Mouse (Mus musculus) hindbrain, embryonic 12.5 days (tissue): ENCODE measurements around the gene Tspan18. TPM values are rescaled to one million over a fixed set of nuclear protein-coding genes. Genes with fewer than 3 reads are reported as not detected.
A peak's percentile ranks its signal among the peaks of the same experiment; 100 is the strongest.

Source experiments
- ATAC-seq: fragments of 200-750 bp; cut with Nextera tagmentation; 2 replicates; pipeline ENCODE4 v1.8.0; 2017; ENCODE audit warnings: moderate TSS enrichment; ENCODE audit not compliant: low FRiP score
- H3K27ac ChIP-seq: fragments of 300-500 bp; sonication (generic); 2 replicates; pipeline ENCODE4 v1.5.1; 2016; ENCODE audit warnings: mild to moderate bottlenecking
- H3K27me3 ChIP-seq: fragments of 300-500 bp; sonication (generic); 2 replicates; pipeline ENCODE4 v1.6.1; 2016; ENCODE audit warnings: mild to moderate bottlenecking
- H3K36me3 ChIP-seq: fragments of 300-500 bp; sonication (generic); 2 replicates; pipeline ENCODE4 v1.6.1; 2016; ENCODE audit warnings: mild to moderate bottlenecking
- H3K4me1 ChIP-seq: fragments of 300-500 bp; sonication (generic); 2 replicates; pipeline ENCODE4 v1.6.1; 2016
- H3K4me2 ChIP-seq: fragments of 300-500 bp; sonication (generic); replicated peaks from 2 replicates; pipeline ENCODE4 v1.6.1; 2016; ENCODE audit warnings: mild to moderate bottlenecking
- H3K4me3 ChIP-seq: fragments of 300-500 bp; sonication (generic); 2 replicates; pipeline ENCODE4 v1.5.1; 2016; ENCODE audit warnings: mild to moderate bottlenecking
- H3K9ac ChIP-seq: fragments of 300-500 bp; sonication (generic); 2 replicates; pipeline ENCODE4 v1.6.1; 2016; ENCODE audit warnings: mild to moderate bottlenecking, moderate library complexity
- H3K9me3 ChIP-seq: fragments of 300-500 bp; sonication (generic); replicated peaks from 2 replicates; pipeline ENCODE4 v1.6.1; 2016; ENCODE audit warnings: mild to moderate bottlenecking
- WGBS: fragments of 180-500 bp; shearing (Covaris S2); methylation state at CpG from one replicate; pipeline ENCODE4 v1.1.7; 2016; 5-methylcytosine and 5-hydroxymethylcytosine counted together
- polyA plus RNA-seq: library from polyadenylated mRNA; unstranded; fragments of >200 nt; fragmentation: Nextera tagmentation; extraction: Ambion mirVana; gene quantifications from 2 replicates; pipeline ENCODE4 v1.2.1, GENCODE M21; 2016

Gene Tspan18
- polyA plus RNA-seq, 1 experiment from 2014 or later: 34.2 TPM

GRCm38 (mm10) chr2:93309724-93310413 lies 24.4 kb downstream of the Tspan18 start:
- no peak overlapping the region for H3K27ac ChIP-seq
- H3K27me3 ChIP-seq: no peaks in the 10 kb centered on the region
- ATAC-seq: no peak
- H3K4me2 ChIP-seq: no peak overlapping the region
- H3K4me1 ChIP-seq: peaks cover 45% of the 10 kb centered on the region
- WGBS: 94% methylated on average over 14 of the region's 14 CpGs
- no peak overlapping the region for H3K4me3 ChIP-seq
- H3K9me3 ChIP-seq: no peaks in the 10 kb centered on the region
- H3K36me3 ChIP-seq: 0 out of 2 replicates have a peak, but pooled peaks cover 10% of the 10 kb centered on the region
- H3K9ac ChIP-seq: no peak overlapping the region

DNA sequence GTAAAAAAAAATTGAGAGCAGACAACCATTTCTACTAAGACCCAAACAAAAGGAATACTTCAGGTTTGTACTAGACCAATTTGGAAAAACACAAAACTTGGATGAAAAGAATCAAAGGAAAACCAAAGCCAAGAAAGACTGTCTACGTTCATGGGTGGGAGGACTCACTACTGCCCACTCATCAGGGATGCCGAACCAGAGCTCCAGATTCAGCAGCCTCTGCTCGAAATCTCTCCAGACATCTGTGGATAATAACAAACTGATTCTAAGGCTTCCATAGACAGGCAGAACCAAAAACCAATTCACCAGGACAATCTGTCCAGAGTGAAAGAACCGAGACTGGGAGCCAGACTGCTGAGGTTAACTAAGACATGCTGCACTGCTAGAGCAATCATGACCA lies 27.4 kb downstream of the Tspan18 start:
- H3K36me3 ChIP-seq: 0 out of 2 replicates have a peak, but pooled peaks cover 10% of the 10 kb centered on the region
- peaks cover 47% of the 10 kb centered on the region for H3K4me1 ChIP-seq
- WGBS: 84% methylated on average over 4 of the region's 4 CpGs

DNA sequence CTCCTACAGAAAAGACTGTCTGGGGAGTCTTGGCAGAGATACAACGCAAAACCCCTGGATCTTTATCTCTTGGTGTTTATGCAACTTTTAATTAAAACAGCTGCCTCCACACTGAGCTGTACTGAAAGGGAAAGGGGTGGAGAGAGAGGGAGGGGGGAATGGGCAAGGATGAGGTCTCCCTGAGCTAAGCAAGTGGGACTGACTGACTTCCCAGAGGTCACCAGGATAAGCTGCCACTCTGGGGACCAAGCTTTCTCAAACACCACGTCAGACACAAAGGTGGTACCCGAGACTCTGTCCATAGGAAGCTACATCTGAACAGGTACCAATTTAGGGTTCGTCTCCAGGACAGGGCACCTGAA lies 30.1 kb downstream of the Tspan18 start:
- no peak overlapping the region for H3K4me3 ChIP-seq
- no peak overlapping the region for H3K4me2 ChIP-seq
- no peak overlapping the region for H3K9ac ChIP-seq
- WGBS: 45% methylated on average over 4 of the region's 4 CpGs
- peak overlapping the region; percentile 90 for H3K27ac ChIP-seq
- H3K9me3 ChIP-seq: no peaks in the 10 kb centered on the region
- 0 out of 2 replicates have a peak, but pooled peaks have one; percentile 38 for ATAC-seq
- H3K36me3 ChIP-seq: 0 out of 2 replicates have a peak, but pooled peaks cover 2% of the 10 kb centered on the region
- H3K27me3 ChIP-seq: no peaks in the 10 kb centered on the region
- H3K4me1 ChIP-seq: peaks cover 37% of the 10 kb centered on the region

More for the DNA sequence above, 27.4 kb downstream of the Tspan18 start:
- no peak overlapping the region for H3K4me2 ChIP-seq
- H3K27me3 ChIP-seq: no peaks in the 10 kb centered on the region
- ATAC-seq: no peak
- no peaks in the 10 kb centered on the region for H3K9me3 ChIP-seq
- H3K9ac ChIP-seq: no peak overlapping the region
- 0 out of 2 replicates have a peak overlapping the region, but pooled peaks have one; percentile 23 for H3K27ac ChIP-seq
- H3K4me3 ChIP-seq: no peak overlapping the region

GRCm38 (mm10) chr2:93303585-93304272 lies 30.6 kb downstream of the Tspan18 start:
- Histone ChIP-seq H3K4me2 (no peak overlapping the region), H3K4me3 (no peak overlapping the region), H3K27me3 (no peaks in the 10 kb centered on the region), H3K36me3 (0 out of 2 replicates have a peak, but pooled peaks cover 2% of the 10 kb centered on the region), H3K27ac (peak overlapping the region; percentile 90), H3K4me1 (peaks cover 33% of the 10 kb centered on the region), H3K9me3 (no peaks in the 10 kb centered on the region), H3K9ac (peak overlapping the region; percentile 27)
- WGBS: 15% methylated on average over 16 of the region's 16 CpGs
- peak; percentile 80 for ATAC-seq

GRCm38 (mm10) chr2:93303260-93303584 lies 31.1 kb downstream of the Tspan18 start:
- ATAC-seq: no peak; the same call in none of the 2 replicates
- no peaks in the 10 kb centered on the region for H3K9me3 ChIP-seq
- H3K27ac ChIP-seq: peak overlapping the region; percentile 90
- H3K4me3 ChIP-seq: no peak overlapping the region
- no peak overlapping the region for H3K9ac ChIP-seq
- WGBS: 24% methylated on average over 5 of the region's 5 CpGs
- no peaks in the 10 kb centered on the region for H3K27me3 ChIP-seq
- 0 out of 2 replicates have a peak, but pooled peaks cover 2% of the 10 kb centered on the region for H3K36me3 ChIP-seq
- peaks cover 28% of the 10 kb centered on the region for H3K4me1 ChIP-seq
- no peak overlapping the region for H3K4me2 ChIP-seq

DNA sequence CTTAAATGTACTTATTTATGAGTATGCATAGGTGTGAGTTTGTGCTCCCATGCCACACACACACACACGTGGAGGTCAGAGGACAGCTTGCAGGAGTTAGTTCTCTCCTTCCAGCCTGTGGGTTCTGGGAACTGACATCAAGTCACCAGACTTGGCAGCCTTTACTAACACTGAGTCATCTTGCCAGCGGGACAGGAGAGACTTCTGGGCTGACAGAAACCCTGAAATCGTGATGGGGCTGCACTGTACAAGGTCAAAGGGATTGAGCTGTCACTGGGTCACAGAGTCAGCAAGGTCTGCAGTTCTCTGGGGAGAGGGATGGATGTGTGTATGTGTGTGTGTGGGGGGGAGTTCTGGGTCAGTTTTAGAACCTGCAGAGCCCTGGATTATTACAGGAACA lies 36.6 kb downstream of the Tspan18 start:
- Histone ChIP-seq H3K9me3 (0 out of 2 replicates have a peak, but pooled peaks cover 8% of the 10 kb centered on the region), H3K4me2 (no peak overlapping the region), H3K9ac (no peak overlapping the region), H3K4me3 (no peak overlapping the region), H3K4me1 (peaks cover 5% of the 10 kb centered on the region), H3K36me3 (peaks cover 16% of the 10 kb centered on the region), H3K27ac (no peak overlapping the region), H3K27me3 (no peaks in the 10 kb centered on the region)
- ATAC-seq: no peak
- WGBS: 74% methylated on average over 3 of the region's 3 CpGs

DNA sequence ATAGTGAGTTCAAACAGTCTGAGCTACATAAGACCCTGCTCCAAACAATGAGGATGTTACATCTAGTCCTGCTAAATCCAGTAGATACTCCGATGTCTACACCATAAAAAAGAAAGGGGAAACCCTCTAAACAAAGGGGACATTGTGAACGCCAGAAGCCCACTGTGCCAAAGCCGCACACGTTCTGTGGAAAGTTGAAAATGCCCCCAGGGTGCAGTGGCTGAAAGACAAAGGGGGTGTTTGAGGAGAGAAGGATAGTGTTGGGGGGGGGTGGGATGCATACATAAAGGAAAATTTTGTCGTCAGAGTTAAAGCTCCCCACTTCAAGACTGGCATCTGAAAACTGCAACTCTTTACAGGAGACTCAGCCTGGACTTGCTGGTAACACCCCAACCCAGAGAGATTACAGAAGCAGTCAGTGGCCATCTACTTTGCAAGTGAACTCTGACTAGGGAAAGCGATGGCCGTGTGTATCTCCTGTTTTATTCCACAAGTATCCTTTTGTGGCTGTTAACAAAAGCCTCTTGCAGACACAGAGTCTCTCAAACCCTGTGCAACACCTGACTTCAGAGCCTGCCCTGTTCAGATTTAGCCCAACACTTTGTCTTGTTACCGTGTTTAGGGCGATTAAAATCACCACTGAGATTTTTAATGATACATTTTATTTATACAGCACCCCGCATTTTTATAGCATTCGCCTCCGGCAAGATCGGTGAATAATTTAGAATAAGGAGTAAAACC lies 42.9 kb downstream of the Tspan18 start:
- no peak for ATAC-seq
- Histone ChIP-seq H3K9ac (no peak overlapping the region), H3K27ac (peak overlapping the region; percentile 78), H3K4me2 (no peak overlapping the region), H3K27me3 (no peaks in the 10 kb centered on the region), H3K4me3 (no peak overlapping the region), H3K36me3 (peaks cover 16% of the 10 kb centered on the region), H3K4me1 (peaks cover 63% of the 10 kb centered on the region), H3K9me3 (0 out of 2 replicates have a peak, but pooled peaks cover 8% of the 10 kb centered on the region)
- WGBS: 39% methylated on average over 13 of the region's 13 CpGs

GRCm38 (mm10) chr2:93290345-93291118 lies 43.8 kb downstream of the Tspan18 start:
- 17% methylated on average over 7 of the region's 7 CpGs for WGBS

DNA sequence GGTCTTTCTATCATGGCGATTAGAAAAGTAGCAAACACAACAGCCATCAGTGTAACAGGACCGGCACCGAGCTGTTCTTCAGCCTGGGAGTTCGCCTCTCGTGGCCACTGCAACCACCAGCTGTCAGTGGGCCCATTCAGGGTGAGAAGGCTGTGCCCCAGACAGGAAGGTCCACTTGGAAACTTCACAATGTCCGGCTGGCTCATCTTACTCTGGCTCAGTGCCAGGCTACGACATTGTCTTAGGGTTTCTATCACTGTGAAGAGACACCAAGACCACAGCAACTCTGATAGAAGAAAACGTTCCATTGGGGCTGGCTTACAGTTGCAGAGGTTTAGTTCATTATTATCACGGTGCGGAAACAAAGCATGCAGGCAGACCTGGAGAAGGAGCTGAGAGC lies 45.1 kb downstream of the Tspan18 start:
- 67% methylated on average over 10 of the region's 10 CpGs for WGBS
- Histone ChIP-seq H3K9ac (no peak overlapping the region), H3K9me3 (0 out of 2 replicates have a peak, but pooled peaks cover 6% of the 10 kb centered on the region), H3K27ac (peak overlapping the region; percentile 74), H3K27me3 (no peaks in the 10 kb centered on the region), H3K4me2 (no peak overlapping the region), H3K4me1 (peaks cover 85% of the 10 kb centered on the region), H3K4me3 (no peak overlapping the region), H3K36me3 (peaks cover 12% of the 10 kb centered on the region)
- no peak for ATAC-seq

More at GRCm38 (mm10) chr2:93290345-93291118, 43.8 kb downstream of the Tspan18 start:
- Histone ChIP-seq H3K36me3 (peaks cover 16% of the 10 kb centered on the region), H3K27me3 (no peaks in the 10 kb centered on the region), H3K9ac (no peak overlapping the region), H3K27ac (peak overlapping the region; percentile 78), H3K4me1 (peaks cover 71% of the 10 kb centered on the region), H3K4me2 (no peak overlapping the region), H3K9me3 (0 out of 2 replicates have a peak, but pooled peaks cover 8% of the 10 kb centered on the region), H3K4me3 (no peak overlapping the region)
- ATAC-seq: no peak

DNA sequence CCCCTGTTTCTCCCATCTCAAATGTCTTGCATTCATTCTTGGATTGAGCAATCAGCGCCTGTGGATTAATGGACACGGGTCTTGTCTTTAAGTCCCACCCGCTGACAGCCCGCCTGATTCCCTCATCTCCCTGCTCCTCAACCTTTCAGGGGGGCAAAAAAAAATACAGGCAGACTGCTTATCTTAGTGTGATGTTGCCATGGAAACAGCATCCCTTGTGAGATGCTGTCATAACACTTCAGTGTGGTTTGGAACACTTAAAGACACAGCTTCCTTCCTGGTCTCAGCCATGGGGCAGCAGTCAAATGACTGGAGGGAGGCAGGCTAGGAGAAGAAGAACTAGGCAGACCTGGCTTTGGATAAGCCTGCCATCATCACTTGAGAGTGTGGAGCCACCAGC lies 47.0 kb downstream of the Tspan18 start:
- 38% methylated on average over 4 of the region's 4 CpGs for WGBS
- H3K27me3 ChIP-seq: no peaks in the 10 kb centered on the region
- H3K27ac ChIP-seq: peak overlapping the region; percentile 92
- no peaks in the 10 kb centered on the region for H3K9me3 ChIP-seq
- H3K36me3 ChIP-seq: no peaks in the 10 kb centered on the region
- ATAC-seq: peak; percentile 11; the same call in 1 of the 2 replicates
- peak overlapping the region; percentile 1; the same call in 1 of the 2 replicates for H3K4me2 ChIP-seq
- peaks cover 97% of the 10 kb centered on the region for H3K4me1 ChIP-seq
- no peak overlapping the region for H3K4me3 ChIP-seq
- no peak overlapping the region for H3K9ac ChIP-seq

- no peaks in the 10 kb centered on the region for H3K36me3 ChIP-seq
- no peak overlapping the region for H3K4me2 ChIP-seq
- H3K27ac ChIP-seq: peak overlapping the region; percentile 92
- H3K9ac ChIP-seq: no peak overlapping the region
- H3K9me3 ChIP-seq: no peaks in the 10 kb centered on the region
- peaks cover 97% of the 10 kb centered on the region for H3K4me1 ChIP-seq
- no peak overlapping the region for H3K4me3 ChIP-seq
- ATAC-seq: no peak
- 61% methylated on average over 4 of the region's 4 CpGs for WGBS
- no peaks in the 10 kb centered on the region for H3K27me3 ChIP-seq
Observed at GRCm38 (mm10) chr2:93286742-93287141, 47.6 kb downstream of the Tspan18 start.
